Mouse (Mus musculus) small intestine, adult 2 months (tissue): ENCODE data around the gene Epb41l4b.

ENCODE experiments used
- CTCF ChIP-seq: fragments of 200-500 bp; IDR thresholded peaks from 2 replicates; pipeline ENCODE4 v1.5.1; 2012; ENCODE audit warnings: low read depth, mild to moderate bottlenecking, control low read depth, inconsistent platforms, low read length, moderate library complexity, mixed read lengths; ENCODE audit not compliant: insufficient replicate concordance, insufficient read length; ENCODE audit errors: extremely low read depth
- POLR2A ChIP-seq: fragments of 200-500 bp; IDR thresholded peaks from 2 replicates; pipeline ENCODE4 v1.6.1; 2012; ENCODE audit warnings: low read depth, mild to moderate bottlenecking, control low read depth, inconsistent platforms, low read length, moderate library complexity

DNA sequence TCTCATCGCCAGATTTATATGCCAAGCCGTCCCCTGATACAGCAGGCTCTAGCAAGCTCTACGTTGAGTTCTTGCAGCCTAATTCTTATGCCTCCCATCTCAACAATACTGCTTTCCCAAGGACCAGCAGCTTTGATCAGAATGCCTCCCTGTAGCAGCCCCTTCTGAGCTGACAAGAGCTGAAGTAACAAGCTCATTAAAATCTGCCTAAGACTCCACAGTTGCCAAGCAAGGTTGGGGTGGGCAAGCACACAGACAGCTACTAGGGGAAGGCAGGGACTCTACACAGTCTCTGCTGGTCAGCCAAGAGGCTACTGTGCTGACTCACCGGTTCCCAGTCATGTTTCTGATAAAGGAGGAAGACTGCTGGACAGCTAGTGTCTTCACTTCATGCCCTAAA is 33.7 kb downstream of the Epb41l4b start:
- TF ChIP-seq CTCF (no peak), POLR2A (no peak)
